Mouse (Mus musculus) granulocyte monocyte progenitor cell, adult 5-6 weeks (primary cell): Measurements from ENCODE around the gene Zc3h12a. TPM values are rescaled to one million over a fixed set of nuclear protein-coding genes. Genes with fewer than 3 reads are reported as not detected.

ENCODE experiments used
- ATAC-seq: replicated peaks from 2 replicates; pipeline ENCODE4 v1.8.0; 2016; ENCODE audit warnings: mild to moderate bottlenecking, moderate TSS enrichment, inconsistent platforms; ENCODE audit not compliant: poor library complexity, severe bottlenecking
- total RNA-seq, 2 experiments: library from RNA; stranded (forward) in 1 of 2; stranded (reverse) in 1 of 2; fragments of 200-712, 200-1000 nt in 1 of 2; fragments of >200 nt in 1 of 2; fragmentation: Nextera tagmentation in 1 of 2; gene quantifications; 2 replicates each; pipeline ENCODE4 v1.2.3; 2014 to 2017

The Zc3h12a gene
- total RNA-seq (2014; fragmentation: Nextera tagmentation): 11.4 and 12.1 TPM in 2 replicates
- 2.6 and 2.8 TPM in 2 replicates for total RNA-seq (2017)

DNA sequence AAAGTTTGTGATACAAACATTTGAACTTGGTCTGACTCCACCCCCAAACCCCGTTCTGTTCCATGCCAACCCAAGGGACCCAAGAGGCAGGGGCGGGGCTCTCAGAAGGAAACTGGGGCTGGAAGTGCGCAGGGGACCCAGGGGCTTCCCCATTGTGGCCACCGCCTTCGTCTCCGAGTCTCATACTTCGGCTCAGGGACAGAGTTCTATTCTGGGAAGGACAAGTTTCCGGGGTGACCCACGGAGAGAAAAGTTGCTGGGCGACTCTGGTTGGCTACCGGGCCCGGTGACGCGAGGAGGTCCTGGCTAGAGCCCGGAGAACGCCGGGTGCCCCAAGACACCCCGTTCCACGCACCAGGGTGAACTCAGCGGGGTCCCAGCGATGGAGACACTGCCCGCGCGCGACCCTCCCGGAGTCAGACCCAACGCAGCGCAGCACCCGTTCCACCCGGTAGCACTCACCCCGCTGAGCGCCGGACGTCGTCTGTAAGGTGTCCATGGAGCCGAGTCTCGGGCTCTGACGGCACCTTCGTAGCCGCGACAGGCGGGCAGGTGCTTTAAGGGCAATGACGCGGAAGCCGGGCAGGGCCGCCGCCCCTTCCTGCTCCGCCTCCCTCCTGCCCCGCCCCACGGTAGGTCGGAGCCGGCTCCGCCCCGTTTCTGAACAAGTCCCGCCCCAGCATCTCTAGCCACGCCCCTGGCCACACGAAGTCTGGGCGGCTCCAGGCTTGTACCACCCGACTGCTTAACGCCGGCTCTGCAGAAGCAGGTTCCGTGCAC is at the start of gene Zc3h12a:
Gene Zc3h12a, minus strand, starts transcription at position 536 of the 780 bp plus-strand sequence.
- ATAC-seq: peak; percentile 62

DNA sequence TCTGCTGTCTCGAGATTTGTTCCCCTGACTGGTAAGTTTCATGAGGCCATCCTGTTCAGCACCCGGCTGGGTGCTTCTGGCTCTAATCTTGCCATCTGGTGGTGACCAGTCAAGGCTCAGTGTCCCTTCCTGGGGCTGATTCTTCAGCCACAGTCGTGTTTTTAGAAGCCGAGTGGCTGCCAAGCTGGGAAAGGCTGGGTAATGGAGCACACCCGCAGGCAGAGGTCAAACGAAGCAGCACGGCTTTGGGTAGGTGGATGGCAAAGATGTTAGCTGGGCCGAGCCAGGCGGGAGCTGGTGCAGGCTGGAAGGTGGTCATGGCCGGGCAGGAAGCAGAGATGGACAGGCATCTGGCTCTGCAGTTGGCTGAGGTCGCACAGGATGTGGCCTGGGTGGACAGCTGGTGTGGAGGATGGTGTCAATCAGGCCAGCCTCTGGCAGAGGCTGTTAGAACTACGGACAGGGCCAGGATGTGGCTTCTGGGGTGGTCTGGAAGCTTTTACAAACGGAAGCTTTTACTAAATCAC is 49.1 kb upstream of the Zc3h12a start:
- ATAC-seq: peak; percentile 79

DNA sequence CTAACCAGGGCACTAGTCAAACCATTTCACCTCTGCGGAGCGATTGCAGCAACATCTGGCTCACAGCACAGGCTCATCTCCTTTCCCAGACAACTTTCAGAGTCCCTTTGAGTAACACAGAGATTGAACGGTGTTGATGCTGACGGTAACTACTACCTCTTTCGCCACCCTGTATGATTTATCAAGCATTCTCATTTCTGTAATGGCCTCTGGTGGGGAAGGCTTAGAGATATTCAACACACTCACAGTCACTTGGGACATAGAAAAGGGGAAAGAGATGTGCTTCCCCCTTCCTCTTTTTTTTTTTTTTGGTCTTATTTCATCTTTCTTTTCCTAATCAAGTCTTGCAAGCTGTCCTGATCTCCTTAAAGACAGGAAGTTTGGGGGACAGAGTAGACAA is 48.5 kb upstream of the Zc3h12a start:
- peak; percentile 80 for ATAC-seq

DNA sequence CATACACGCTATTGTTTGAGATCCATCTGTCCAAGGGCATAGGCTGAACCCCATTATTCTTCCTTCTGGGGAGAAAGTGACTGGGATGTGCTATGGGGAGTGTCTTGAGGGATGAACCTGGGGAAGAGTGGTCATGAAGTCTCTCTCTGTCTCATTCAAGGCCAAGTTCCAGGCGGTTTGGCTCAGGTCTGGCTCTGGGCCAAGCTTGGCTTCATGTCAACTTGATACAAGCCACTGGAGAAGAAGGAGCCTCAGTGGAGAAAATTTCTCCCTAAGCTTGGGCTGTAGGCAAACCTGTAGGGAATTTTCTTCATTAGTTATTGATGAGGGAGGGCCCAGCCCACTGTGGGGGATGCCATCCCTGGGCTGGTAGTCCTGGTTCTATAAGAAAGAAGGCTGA is 48.0 kb upstream of the Zc3h12a start:
- no peak for ATAC-seq

DNA sequence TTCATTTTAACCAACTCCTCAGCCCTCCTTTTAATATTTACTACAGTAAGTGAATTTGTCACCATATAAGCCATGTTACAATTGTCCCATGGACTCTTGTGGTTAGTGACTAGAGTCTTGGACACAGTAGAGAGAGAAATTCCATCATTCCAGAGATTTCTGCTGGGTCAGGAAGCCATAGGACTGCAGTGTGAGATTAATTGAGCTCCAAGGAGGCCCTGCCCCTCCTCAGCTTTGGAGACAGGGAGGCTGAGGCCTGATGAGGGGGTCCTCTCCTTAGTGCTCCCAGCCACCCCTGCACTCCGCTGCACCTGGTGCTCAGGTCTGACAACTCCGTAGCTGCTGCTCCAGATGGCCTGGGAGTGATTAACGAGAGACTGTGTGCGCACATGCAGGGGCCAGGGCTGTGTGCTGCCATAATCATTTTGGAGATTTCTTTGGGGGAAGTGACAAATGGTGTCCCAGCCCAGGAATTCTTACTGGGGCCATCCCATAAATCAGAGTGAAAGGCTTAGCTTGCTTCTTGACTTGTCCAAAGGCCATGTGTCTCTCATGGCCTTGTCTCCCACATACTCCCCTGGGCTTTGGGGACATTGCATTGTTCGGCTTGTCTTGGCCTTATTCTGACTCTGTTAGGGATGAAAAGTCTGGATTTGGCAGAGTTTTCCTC is 47.0 kb upstream of the Zc3h12a start:
- no peak for ATAC-seq

DNA sequence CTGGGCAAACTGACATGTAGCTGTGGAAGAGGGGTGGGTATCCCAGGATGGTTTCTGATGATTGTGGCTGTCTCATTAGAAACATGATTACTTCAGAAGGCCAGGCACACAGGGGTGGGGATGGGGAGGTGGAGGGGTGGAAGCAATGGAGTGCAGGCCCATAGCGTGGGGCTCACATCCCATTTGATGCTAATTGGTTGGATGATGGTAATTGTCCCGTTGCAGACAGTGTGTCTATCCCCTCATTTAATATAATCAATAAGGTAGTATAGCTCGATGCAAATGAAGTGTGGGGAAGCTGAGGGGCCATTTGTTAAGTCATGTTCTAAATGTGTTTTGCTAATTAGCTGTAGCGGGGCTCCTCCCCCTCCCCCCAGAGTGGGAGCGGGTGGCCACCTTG is 45.5 kb upstream of the Zc3h12a start:
- no peak for ATAC-seq

DNA sequence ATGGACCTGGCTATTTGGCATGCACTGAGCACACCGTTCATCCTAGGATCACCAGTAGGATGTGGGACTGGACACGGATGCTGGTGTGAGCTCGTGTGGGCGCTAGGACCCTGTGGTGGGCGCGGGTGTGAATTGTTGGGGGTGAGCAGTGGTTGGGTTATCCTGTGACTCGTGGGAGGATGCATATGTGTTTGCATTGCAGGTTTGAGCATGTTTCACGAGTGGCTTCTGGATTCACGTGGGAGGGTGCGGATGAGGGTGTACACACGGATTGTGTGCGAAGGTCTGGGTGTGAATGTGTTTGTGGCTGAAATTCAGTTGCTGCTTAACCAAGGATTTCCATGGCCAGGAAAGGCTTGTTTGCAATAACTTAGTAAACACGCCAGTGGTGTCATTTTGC is 45.1 kb upstream of the Zc3h12a start:
- no peak for ATAC-seq

DNA sequence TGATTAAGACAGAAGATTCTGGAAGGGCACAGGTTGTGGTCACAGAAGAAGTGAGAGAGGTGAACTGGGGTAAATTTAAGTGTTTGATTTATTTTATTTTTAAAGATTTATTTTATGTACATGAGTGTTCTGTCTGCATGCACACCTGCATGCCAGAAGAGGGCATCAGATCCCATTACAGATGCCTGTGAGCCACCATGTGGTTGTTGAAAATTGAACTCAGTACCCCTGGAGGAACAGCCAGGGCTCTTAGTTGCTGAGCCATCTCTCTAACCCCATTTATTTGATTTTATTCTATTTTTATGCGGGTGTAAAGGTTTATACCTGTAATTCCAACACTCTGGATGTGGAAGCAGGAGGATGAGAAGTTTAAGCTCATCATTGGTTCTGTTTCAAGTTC is 40.1 kb upstream of the Zc3h12a start:
- ATAC-seq: no peak

DNA sequence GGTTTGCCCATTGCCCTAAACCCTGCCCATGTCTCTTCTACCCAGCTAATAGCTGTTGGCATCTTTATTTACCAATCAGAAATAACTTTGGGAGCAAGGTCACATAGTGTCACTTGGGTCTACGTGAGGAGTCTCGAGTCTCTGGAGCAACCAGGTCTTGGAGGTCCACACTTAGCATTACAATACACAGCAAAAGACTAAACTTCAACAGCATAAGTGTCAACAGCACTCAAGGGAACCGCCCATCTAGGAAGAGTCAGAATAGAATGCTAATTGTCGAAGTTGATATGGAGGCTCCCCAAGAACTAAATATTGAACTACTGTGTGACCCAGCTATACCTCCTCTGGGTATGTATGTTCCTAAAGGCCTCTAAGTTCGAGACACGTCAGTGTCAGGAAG is 37.2 kb upstream of the Zc3h12a start:
- ATAC-seq: no peak

DNA sequence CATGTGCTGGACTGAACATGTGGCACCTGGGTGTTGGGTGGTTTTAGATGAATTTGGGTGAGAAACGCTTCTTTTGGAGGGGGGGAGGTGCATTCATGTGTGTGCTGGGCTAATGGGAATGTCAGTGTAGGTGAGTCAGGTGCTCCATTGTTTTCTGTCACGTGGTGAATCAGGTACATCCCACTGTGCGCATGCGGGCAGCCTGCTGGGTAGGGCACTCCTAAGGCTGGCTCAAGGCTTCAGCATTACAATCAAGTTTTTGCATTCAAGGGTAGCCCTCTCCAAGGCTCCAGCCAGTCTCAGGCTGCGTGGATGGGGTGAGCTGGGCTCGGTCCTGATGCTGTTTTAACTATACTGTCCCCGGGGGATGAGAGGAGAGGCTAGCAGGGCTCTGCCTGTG is 35.1 kb upstream of the Zc3h12a start:
- no peak for ATAC-seq

DNA sequence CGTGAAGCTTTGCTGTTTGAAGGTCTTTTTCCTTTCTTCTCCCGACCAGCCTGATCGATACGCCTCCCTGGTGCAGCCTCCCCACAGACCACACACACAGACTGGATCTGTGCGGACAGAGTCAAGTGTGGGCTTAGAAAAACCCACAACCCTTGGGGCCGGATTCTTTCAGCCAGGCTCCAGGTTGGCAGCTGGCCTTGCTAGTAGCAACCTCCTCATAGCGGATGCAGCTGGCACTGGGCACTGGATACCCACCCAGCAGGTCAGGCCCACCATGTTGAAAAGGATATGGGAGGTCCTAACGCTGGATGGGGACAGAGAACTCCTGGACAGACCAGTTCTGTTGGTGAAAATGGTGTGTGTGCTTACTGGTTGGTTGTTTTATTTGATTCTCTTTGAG is 33.8 kb upstream of the Zc3h12a start:
- ATAC-seq: no peak

DNA sequence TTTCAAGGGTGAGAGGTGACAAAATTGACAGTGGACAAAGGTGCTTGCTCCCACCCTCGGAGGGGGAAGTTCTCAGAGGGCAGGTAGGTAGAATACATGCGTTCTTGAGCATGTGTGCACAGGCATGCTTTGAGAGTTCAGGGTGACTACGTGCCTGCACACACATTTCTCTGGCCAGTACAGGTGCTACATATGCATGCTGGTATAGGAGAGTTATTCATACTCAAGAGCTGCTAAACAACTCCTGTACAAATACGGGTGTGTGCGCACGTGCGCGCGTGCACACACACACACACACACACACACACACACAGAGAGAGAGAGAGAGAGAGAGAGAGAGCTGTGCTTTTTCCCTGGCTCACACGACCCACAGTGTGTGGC is 33.3 kb upstream of the Zc3h12a start:
- ATAC-seq: no peak

DNA sequence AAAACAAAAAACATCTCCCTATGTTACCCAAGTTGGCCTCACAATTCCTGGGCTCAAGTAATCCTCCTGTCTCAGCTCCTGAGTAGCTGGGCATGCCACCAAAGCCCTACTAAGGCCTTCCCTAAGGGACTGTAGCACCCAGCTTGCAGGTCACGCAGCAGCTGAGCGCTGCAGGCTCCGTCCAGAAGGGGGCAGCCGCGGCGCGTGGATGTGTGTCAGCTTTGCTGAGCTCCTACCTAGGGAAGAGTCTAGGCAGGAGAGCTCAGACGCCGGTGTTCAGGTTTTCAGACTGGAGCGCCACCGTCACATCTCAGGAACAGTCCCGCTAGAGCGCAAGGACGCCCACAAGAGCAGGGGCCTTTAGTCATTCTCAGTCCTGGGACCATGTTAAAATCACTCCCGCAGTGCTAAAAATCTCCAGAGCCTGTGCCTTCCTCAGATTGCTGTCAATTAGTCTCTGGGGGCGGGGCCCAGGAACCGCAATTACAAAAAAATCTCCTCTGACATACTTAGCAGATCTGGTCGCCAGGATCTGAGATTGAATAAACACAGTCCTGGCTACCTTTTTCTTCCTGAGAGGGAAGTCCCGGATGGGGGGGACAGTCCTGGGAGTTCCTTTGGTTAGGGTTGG is 32.8 kb upstream of the Zc3h12a start:
- ATAC-seq: peak; percentile 88

DNA sequence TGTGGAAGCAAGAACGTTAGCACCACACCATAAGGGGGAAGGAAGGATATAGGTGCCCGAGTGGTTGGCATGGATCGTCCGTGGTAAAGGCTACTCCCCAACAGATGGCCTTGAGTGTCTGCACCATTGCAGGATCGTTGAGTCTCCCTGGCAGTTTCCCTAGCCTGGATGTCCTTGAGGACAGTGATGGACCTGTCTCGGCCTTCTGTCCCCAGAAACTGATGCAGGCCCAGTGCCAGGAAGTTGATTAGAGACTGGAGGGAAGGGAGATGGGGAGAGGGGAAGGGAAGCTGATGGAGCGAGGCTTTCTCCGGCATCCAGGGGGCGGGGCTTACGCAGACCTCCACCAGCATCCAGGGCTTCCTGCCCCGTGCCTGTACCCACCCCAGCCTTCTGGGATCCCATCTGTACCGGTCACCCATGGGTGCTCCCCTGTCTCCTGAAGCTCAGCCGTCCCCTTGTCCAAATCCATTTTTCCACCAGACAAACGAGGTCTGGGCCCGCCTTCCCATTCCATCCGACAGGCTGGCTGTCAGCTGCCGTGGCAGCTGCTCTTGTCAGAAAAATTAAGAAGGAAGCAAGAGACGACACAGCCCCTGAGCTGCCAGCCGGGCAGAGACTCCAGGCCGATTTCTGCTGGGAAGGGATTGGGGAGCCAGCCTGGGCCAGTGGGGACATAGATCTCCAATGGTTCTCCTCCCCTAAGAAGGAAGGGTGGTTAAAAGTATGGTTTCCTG is 31.1 kb upstream of the Zc3h12a start:
- ATAC-seq: no peak

DNA sequence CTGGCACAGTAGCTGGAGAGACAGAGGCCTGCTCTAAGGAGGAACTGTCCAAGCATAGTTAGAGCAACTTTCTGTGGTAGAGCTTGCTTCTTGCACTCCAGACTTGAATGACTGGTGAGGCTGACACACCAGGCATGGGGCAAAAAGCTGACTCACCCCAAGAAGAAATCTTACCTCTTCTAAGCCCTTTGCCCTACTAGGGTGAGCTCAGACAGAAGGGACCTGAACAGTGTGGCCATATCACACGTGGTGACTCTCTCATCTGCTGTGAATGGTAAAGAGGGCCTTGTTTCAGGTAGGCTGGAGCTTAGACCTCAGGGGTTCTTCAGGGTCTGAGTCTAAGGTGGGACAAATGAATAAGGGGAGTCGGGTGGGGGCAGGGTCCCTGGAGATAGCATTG is 30.4 kb upstream of the Zc3h12a start:
- no peak for ATAC-seq

DNA sequence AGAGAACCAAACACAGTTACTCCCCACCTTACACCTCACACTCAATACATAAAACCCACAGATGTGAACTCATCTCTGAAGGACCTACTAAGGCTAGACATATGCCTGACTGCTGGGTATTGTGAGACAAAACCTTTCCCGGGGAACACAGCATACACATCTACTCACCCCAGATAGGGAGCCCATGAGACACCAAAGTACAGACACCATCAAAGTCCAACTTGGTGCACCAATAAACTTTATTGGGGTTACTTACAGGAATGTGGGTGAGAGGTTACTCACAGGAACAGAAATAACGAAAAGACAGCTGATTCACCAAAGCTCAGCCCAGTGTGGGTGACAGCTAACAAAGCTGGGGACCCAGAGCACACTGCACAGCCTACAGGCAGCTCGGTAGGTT is 29.7 kb upstream of the Zc3h12a start:
- no peak for ATAC-seq

DNA sequence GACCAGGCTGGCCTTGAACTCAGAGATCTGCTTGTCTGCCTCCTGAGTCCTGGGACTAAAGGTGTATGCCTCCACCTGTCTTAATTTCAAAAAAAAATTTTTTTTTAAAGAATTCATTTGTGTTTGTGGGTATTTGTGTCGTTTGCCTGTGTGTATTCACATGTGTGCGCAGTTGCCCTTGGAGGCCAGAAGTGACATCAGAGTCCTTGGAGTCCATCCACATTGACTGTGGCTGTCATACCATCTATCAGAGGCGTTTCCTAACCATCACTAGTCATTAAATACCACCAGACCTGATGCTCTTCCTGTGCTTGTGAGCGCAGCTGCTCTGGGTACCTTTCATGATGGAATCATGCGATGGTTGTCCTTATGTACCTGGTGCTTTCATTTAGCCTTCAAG is 28.0 kb upstream of the Zc3h12a start:
- ATAC-seq: no peak

DNA sequence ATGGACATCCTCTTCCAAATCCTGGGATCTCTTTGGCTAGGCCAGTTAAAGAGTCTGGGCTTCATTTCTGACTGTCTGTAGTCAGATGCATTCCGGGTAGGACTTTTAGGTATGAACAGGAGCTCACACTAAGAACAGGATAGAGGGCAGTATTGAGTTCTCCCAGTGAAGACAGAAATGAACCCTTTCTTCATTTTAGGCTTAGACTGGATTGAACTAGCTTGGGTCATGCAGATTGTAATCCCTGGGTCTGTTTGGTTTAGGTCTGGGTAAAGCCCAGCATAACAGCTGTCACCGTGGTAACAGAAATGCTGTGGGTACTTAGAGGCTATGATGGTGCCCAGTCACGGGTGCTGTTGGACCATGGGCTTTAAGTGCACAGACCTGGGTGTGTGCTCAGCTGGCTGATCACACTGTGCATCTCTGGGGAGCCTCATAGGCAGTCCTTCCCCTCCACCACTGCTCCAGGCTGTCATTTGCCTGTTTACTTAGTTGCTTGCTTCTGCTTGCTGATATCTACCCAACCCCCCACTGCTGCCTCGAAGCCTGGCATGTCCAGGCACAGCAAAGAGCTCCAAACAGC is 26.1 kb upstream of the Zc3h12a start:
- ATAC-seq: no peak

DNA sequence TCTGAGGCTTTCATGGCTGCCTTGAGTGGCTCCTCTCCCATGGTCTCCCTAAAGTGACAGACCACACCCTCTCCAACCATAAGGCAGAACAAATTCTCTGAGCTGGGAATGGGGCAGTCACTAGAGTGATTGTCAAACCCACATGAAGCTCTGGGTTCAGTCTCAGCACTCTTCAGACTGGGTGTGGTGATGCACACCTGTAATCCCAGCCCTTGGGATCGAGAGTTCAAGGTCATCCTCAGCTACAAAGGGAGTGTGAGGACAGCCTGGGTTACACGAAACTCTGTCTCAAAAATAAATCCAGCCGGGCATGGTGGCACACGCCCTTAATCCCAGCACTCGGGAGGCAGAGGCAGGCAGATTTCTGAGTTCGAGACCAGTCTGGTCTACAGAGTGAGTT is 24.8 kb upstream of the Zc3h12a start:
- ATAC-seq: no peak

DNA sequence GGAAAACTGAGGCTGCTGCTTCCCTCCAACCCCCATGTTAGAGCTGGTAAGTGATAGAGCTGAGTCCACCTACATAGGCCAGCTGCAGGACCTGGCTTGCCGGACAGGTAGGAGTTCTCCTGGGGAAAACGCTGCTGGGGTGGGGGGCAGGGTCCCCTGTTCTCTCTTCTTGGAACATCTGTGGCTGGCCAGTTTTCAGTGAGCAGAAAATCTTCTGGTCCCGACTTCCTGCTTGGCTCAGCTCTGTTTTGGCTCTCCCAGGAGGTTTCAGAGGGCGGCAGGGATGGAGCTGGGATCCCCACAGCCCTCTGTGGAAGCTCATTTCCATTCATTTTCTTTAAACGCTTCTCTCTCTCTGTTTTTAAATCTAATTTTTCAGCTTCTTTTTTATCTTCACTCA is 21.8 kb upstream of the Zc3h12a start:
- ATAC-seq: no peak
